Mouse (Mus musculus): ENCODE results near the gene Immp2l. TPM values are rescaled to one million over a fixed set of nuclear protein-coding genes. Genes with fewer than 3 reads are reported as not detected.

Gene Immp2l
- polyA plus RNA-seq, 1 experiment from 2014 or later, result 10.3 TPM

- WGBS, result 65% methylated on average over 9 of the region's 9 CpGs
- no peak overlapping the region for H3K9ac ChIP-seq
Observed at GRCm38 (mm10) chr12:40995618-40996370, 28.1 kb upstream of the Immp2l start.

GRCm38 (mm10) chr12:41022516-41022915 lies 1.4 kb upstream of the Immp2l start:
- no peak overlapping the region for H3K27ac ChIP-seq (replicated peaks)
- no peak overlapping the region for H3K9ac ChIP-seq
- H3K4me1 ChIP-seq, result peaks cover 7% of the 10 kb centered on the region
- H3K36me3 ChIP-seq, result no peaks in the 10 kb centered on the region
- no peaks in the 10 kb centered on the region for H3K9me3 ChIP-seq
- ATAC-seq (ENCODE audit: extremely low read depth, insufficient number of reproducible peaks, low FRiP score, low TSS enrichment), result no peak
- WGBS, result 71% methylated on average over 1 of the region's 1 CpGs
- H3K4me3 ChIP-seq, result no peak overlapping the region
- no peak overlapping the region for H3K4me2 ChIP-seq
- H3K27me3 ChIP-seq (replicated peaks), result no peaks in the 10 kb centered on the region

More at GRCm38 (mm10) chr12:40995618-40996370, 28.1 kb upstream of the Immp2l start:
- Histone ChIP-seq H3K4me2 (no peak overlapping the region), H3K4me3 (no peak overlapping the region), H3K27ac (replicated peaks) (no peak overlapping the region), H3K27me3 (replicated peaks) (no peaks in the 10 kb centered on the region), H3K36me3 (no peaks in the 10 kb centered on the region), H3K4me1 (no peaks in the 10 kb centered on the region), H3K9me3 (0 out of 2 replicates have a peak, but pooled peaks cover 2% of the 10 kb centered on the region)
- no peak for ATAC-seq (ENCODE audit: extremely low read depth, insufficient number of reproducible peaks, low FRiP score, low TSS enrichment)

- no peak for ATAC-seq (ENCODE audit: extremely low read depth, insufficient number of reproducible peaks, low FRiP score, low TSS enrichment)
- Histone ChIP-seq H3K9me3 (no peaks in the 10 kb centered on the region), H3K27ac (replicated peaks) (0 out of 2 replicates have a peak overlapping the region, but pooled peaks have one; percentile 21), H3K36me3 (no peaks in the 10 kb centered on the region), H3K9ac (peak overlapping the region; percentile 86), H3K4me1 (peaks cover 7% of the 10 kb centered on the region), H3K4me3 (peak overlapping the region; percentile 63), H3K27me3 (replicated peaks) (no peaks in the 10 kb centered on the region), H3K4me2 (peak overlapping the region; percentile 72)
- whole genome bisulfite sequencing, result 10% methylated on average over 9 of the region's 9 CpGs
Observed at GRCm38 (mm10) chr12:41024512-41024911, 622 bp downstream of the Immp2l start.

GRCm38 (mm10) chr12:41027485-41027884 lies 3.6 kb downstream of the Immp2l start:
- Histone ChIP-seq H3K4me1 (peaks cover 7% of the 10 kb centered on the region), H3K36me3 (no peaks in the 10 kb centered on the region), H3K4me3 (no peak overlapping the region), H3K9me3 (no peaks in the 10 kb centered on the region), H3K27me3 (replicated peaks) (no peaks in the 10 kb centered on the region), H3K27ac (replicated peaks) (no peak overlapping the region), H3K9ac (no peak overlapping the region), H3K4me2 (no peak overlapping the region)
- ATAC-seq (ENCODE audit: extremely low read depth, insufficient number of reproducible peaks, low FRiP score, low TSS enrichment), result no peak
- 62% methylated on average over 6 of the region's 6 CpGs for WGBS

GRCm38 (mm10) chr12:41031119-41031518 lies 7.2 kb downstream of the Immp2l start:
- 90% methylated on average over 2 of the region's 2 CpGs for WGBS
- H3K4me1 ChIP-seq, result no peaks in the 10 kb centered on the region
- H3K4me3 ChIP-seq, result no peak overlapping the region
- H3K9me3 ChIP-seq, result no peaks in the 10 kb centered on the region
- no peak overlapping the region for H3K27ac ChIP-seq (replicated peaks)
- ATAC-seq (ENCODE audit: extremely low read depth, insufficient number of reproducible peaks, low FRiP score, low TSS enrichment), result no peak
- no peak overlapping the region for H3K9ac ChIP-seq
- no peaks in the 10 kb centered on the region for H3K27me3 ChIP-seq (replicated peaks)
- no peak overlapping the region for H3K4me2 ChIP-seq
- H3K36me3 ChIP-seq, result no peaks in the 10 kb centered on the region

GRCm38 (mm10) chr12:41033196-41033595 lies 9.3 kb downstream of the Immp2l start:
- Histone ChIP-seq H3K9me3 (no peaks in the 10 kb centered on the region), H3K27me3 (replicated peaks) (no peaks in the 10 kb centered on the region), H3K9ac (no peak overlapping the region), H3K4me1 (no peaks in the 10 kb centered on the region), H3K36me3 (no peaks in the 10 kb centered on the region), H3K4me2 (no peak overlapping the region), H3K27ac (replicated peaks) (no peak overlapping the region), H3K4me3 (no peak overlapping the region)
- ATAC-seq (ENCODE audit: extremely low read depth, insufficient number of reproducible peaks, low FRiP score, low TSS enrichment), result no peak
- 86% methylated on average over 3 of the region's 3 CpGs for WGBS

- no peak for ATAC-seq (ENCODE audit: extremely low read depth, insufficient number of reproducible peaks, low FRiP score, low TSS enrichment)
- Histone ChIP-seq H3K36me3 (no peaks in the 10 kb centered on the region), H3K4me2 (no peak overlapping the region), H3K9ac (no peak overlapping the region), H3K4me1 (no peaks in the 10 kb centered on the region), H3K27ac (replicated peaks) (no peak overlapping the region), H3K9me3 (no peaks in the 10 kb centered on the region), H3K27me3 (replicated peaks) (no peaks in the 10 kb centered on the region), H3K4me3 (no peak overlapping the region)
- WGBS, result 77% methylated on average over 5 of the region's 5 CpGs
Observed at GRCm38 (mm10) chr12:41039834-41040233, 15.9 kb downstream of the Immp2l start.

- Histone ChIP-seq H3K4me1 (no peaks in the 10 kb centered on the region), H3K27ac (replicated peaks) (no peak overlapping the region), H3K9ac (no peak overlapping the region), H3K9me3 (no peaks in the 10 kb centered on the region), H3K27me3 (replicated peaks) (no peaks in the 10 kb centered on the region), H3K4me2 (no peak overlapping the region), H3K36me3 (no peaks in the 10 kb centered on the region), H3K4me3 (no peak overlapping the region)
- WGBS, result 60% methylated on average over 2 of the region's 2 CpGs
- no peak for ATAC-seq (ENCODE audit: extremely low read depth, insufficient number of reproducible peaks, low FRiP score, low TSS enrichment)
Observed at GRCm38 (mm10) chr12:41041737-41042136, 17.8 kb downstream of the Immp2l start.

- Histone ChIP-seq H3K36me3 (no peaks in the 10 kb centered on the region), H3K27me3 (replicated peaks) (no peaks in the 10 kb centered on the region), H3K4me2 (no peak overlapping the region), H3K27ac (replicated peaks) (no peak overlapping the region), H3K4me3 (no peak overlapping the region), H3K4me1 (no peaks in the 10 kb centered on the region), H3K9me3 (no peaks in the 10 kb centered on the region), H3K9ac (no peak overlapping the region)
- ATAC-seq (ENCODE audit: extremely low read depth, insufficient number of reproducible peaks, low FRiP score, low TSS enrichment), result no peak
- WGBS, result 78% methylated on average over 12 of the region's 12 CpGs
Observed at GRCm38 (mm10) chr12:41044493-41045132, 20.7 kb downstream of the Immp2l start.

GRCm38 (mm10) chr12:41047085-41047766 lies 23.3 kb downstream of the Immp2l start:
- ATAC-seq (ENCODE audit: extremely low read depth, insufficient number of reproducible peaks, low FRiP score, low TSS enrichment), result no peak
- WGBS, result 80% methylated on average over 12 of the region's 12 CpGs
- no peaks in the 10 kb centered on the region for H3K4me1 ChIP-seq
- H3K9ac ChIP-seq, result no peak overlapping the region
- H3K27ac ChIP-seq (replicated peaks), result no peak overlapping the region
- H3K27me3 ChIP-seq (replicated peaks), result no peaks in the 10 kb centered on the region
- H3K9me3 ChIP-seq, result no peaks in the 10 kb centered on the region
- no peak overlapping the region for H3K4me3 ChIP-seq
- H3K36me3 ChIP-seq, result no peaks in the 10 kb centered on the region
- H3K4me2 ChIP-seq, result no peak overlapping the region

GRCm38 (mm10) chr12:41050945-41051344 lies 27.1 kb downstream of the Immp2l start:
- H3K27me3 ChIP-seq (replicated peaks), result no peaks in the 10 kb centered on the region
- 72% methylated on average over 5 of the region's 5 CpGs for WGBS
- ATAC-seq (ENCODE audit: extremely low read depth, insufficient number of reproducible peaks, low FRiP score, low TSS enrichment), result no peak
- no peak overlapping the region for H3K27ac ChIP-seq (replicated peaks)
- H3K4me1 ChIP-seq, result no peaks in the 10 kb centered on the region
- H3K9me3 ChIP-seq, result no peaks in the 10 kb centered on the region
- no peak overlapping the region for H3K4me3 ChIP-seq
- no peaks in the 10 kb centered on the region for H3K36me3 ChIP-seq
- no peak overlapping the region for H3K9ac ChIP-seq
- H3K4me2 ChIP-seq, result no peak overlapping the region
